In genomic region chr11:97572895-97573480, GRCm38 (mm10) we compare ENCODE assay signal across 10 mouse cellular contexts. TPM values are rescaled to one million over a fixed set of nuclear protein-coding genes. Genes with fewer than 3 reads are reported as not detected.
DNase-seq lines count a peak whose midpoint lies in the region; ATAC-seq and TF ChIP-seq lines count a peak whose summit lies in the region.
"Had no signal": no experiment of that assay in that cellular context is flagged by ENCODE, and none has a peak within 500 bp of the region (broad histone marks: within the 10 kb centered on the region; RNA-seq: fewer than 3 reads in every experiment).

No protein-coding gene starts in this region.

- no peak for TF ChIP-seq CTCF in left cerebral cortex, adult 2 months (IDR thresholded peaks at IDR 0.05)
- TF ChIP-seq CTCF in midbrain, postnatal 0 days (IDR thresholded peaks at IDR 0.05): no peak

- peaks cover 93% of the 10 kb centered on the region for H3K27me3 ChIP-seq in hindbrain, embryonic 10.5 days (ENCODE audit: insufficient read depth, poor library complexity, severe bottlenecking)
- H3K27me3 ChIP-seq in midbrain, postnatal 0 days (ENCODE audit: insufficient read depth, low read length): no peaks in the 10 kb centered on the region

- DNase-seq in left cerebral cortex, adult 2 months (ENCODE audit: extremely low spot score in 1 of 2, low spot score in 2 of 2): no peak
- no peak for DNase-seq in left cerebral cortex, postnatal 14 days (ENCODE audit: low spot score in 2 of 2)
- peak; percentile 65 to 71 for DNase-seq in cerebellum, postnatal 14 days
- no peak for DNase-seq in hindbrain, embryonic 10.5 days (ENCODE audit: low spot score)
- DNase-seq in midbrain, postnatal 0 days (ENCODE audit: low spot score): no peak
- no peak for DNase-seq in B cell, adult 2 months
- no peak for DNase-seq in kidney, postnatal 36 days
- no peak for DNase-seq in thymus, postnatal 4 days
- DNase-seq: kidney, adult 9 months had no signal

- peak overlapping the region; percentile 97 for H3K27ac ChIP-seq in left cerebral cortex, adult 2 months
- no peak overlapping the region for H3K27ac ChIP-seq in hindbrain, embryonic 10.5 days
- H3K27ac ChIP-seq in midbrain, postnatal 0 days (ENCODE audit: low read depth, low read length): peak overlapping the region; percentile 91
- H3K27ac ChIP-seq: heart, embryonic 13.5 days had no signal

- 34% methylated on average over 7 of the region's 7 CpGs for WGBS in hindbrain, embryonic 10.5 days
- 13% methylated on average over 7 of the region's 7 CpGs for WGBS in midbrain, postnatal 0 days

- intact Hi-C loops in left cerebral cortex, adult 2 months (cut with DNase I): no loop called here
- intact Hi-C loops in left cerebral cortex, postnatal 14 days (cut with DNase I): loop anchor here (5.0 kb wide), 1 partner anchor 41 kb away; no protein-coding TSS in a partner anchor

- no peak for ATAC-seq in midbrain, postnatal 0 days (ENCODE audit: low FRiP score)

- H3K9ac ChIP-seq in midbrain, postnatal 0 days (replicated peaks; ENCODE audit: low read length, poor library complexity, severe bottlenecking): peak overlapping the region; percentile 97
- H3K9ac ChIP-seq: heart, embryonic 13.5 days had no signal

- peaks cover 88% of the 10 kb centered on the region for H3K4me1 ChIP-seq in hindbrain, embryonic 10.5 days (replicated peaks)
- peaks cover 26% of the 10 kb centered on the region for H3K4me1 ChIP-seq in midbrain, postnatal 0 days (ENCODE audit: insufficient read depth, low read length)

- no peaks in the 10 kb centered on the region for H3K36me3 ChIP-seq in hindbrain, embryonic 10.5 days
- no peaks in the 10 kb centered on the region for H3K36me3 ChIP-seq in midbrain, postnatal 0 days (ENCODE audit: insufficient read depth, low read length)
- H3K36me3 ChIP-seq: heart, embryonic 13.5 days had no signal

- peak overlapping the region; percentile 86 for H3K4me3 ChIP-seq in left cerebral cortex, adult 2 months
- H3K4me3 ChIP-seq in hindbrain, embryonic 10.5 days: peak overlapping the region; percentile 76
- H3K4me3 ChIP-seq in midbrain, postnatal 0 days (ENCODE audit: low read depth, low read length): peak overlapping the region; percentile 66

- peak overlapping the region; percentile 68 for H3K4me2 ChIP-seq in midbrain, postnatal 0 days (ENCODE audit: low read depth, low read length, poor library complexity, severe bottlenecking)

- H3K9me3 ChIP-seq in hindbrain, embryonic 10.5 days: no peaks in the 10 kb centered on the region
- H3K9me3 ChIP-seq in midbrain, postnatal 0 days (ENCODE audit: low read length): no peaks in the 10 kb centered on the region
- H3K9me3 ChIP-seq: heart, embryonic 13.5 days had no signal

RNA-seq across cellular contexts. Expression of gene Srcin1, which starts 3.0 kb away (rescaled TPM):
- total RNA-seq in left cerebral cortex, adult 2 months (2021): 100 to 1,000 TPM; 308 to 318 TPM
- total RNA-seq in left cerebral cortex, postnatal 14 days (2021): 100 to 1,000 TPM; 341 to 382 TPM
- polyA plus RNA-seq in hindbrain, embryonic 10.5 days (2016; fragmentation: Nextera tagmentation; extraction: Ambion mirVana): 0.76 and 1.8 TPM in 2 replicates
- 95.0 and 100 TPM in 2 replicates for total RNA-seq in midbrain, postnatal 0 days (2014; rRNA removed)
- 13.1 and 14.0 TPM in 2 replicates for polyA plus RNA-seq in midbrain, postnatal 0 days (2015; fragmentation: Nextera tagmentation; extraction: Ambion mirVana)

RNA-seq across cellular contexts. Expression of gene Epop, which starts 56.5 kb away (rescaled TPM):
- total RNA-seq in left cerebral cortex, adult 2 months (2021): 100 to 1,000 TPM in 1 of 2 experiments, 10 to 100 TPM in 1; 99.9 to 107 TPM
- total RNA-seq in left cerebral cortex, postnatal 14 days (2021): 10 to 100 TPM; 34.7 to 37.7 TPM
- 13.4 and 14.3 TPM in 2 replicates for polyA plus RNA-seq in hindbrain, embryonic 10.5 days (2016; fragmentation: Nextera tagmentation; extraction: Ambion mirVana)
- total RNA-seq in midbrain, postnatal 0 days (2014; rRNA removed): 5.0 and 8.4 TPM in 2 replicates
- polyA plus RNA-seq in midbrain, postnatal 0 days (2015; fragmentation: Nextera tagmentation; extraction: Ambion mirVana): 1.5 and 1.6 TPM in 2 replicates

Comparison
In these comparisons a context has a peak if more than half of its experiments do, and no peak if none do; other contexts are left out.
1. DNase-seq: peak in cerebellum, postnatal 14 days (2 of 2); none in left cerebral cortex, adult 2 months (0 of 2), left cerebral cortex, postnatal 14 days (0 of 2), hindbrain, embryonic 10.5 days (single experiment), midbrain, postnatal 0 days (single experiment), B cell, adult 2 months (0 of 2), kidney, postnatal 36 days (0 of 2) and thymus, postnatal 4 days (single experiment).
2. Peak in every context shown above with its lines, with median percentiles within 50 percentile points of each other: H3K4me3 ChIP-seq.